Mouse (Mus musculus): ENCODE measurements around the gene Ghr. TPM values are rescaled to one million over a fixed set of nuclear protein-coding genes. Genes with fewer than 3 reads are reported as not detected.

Ghr gene
- total RNA-seq, 1 experiment from 2014 or later, result 1.0 TPM

- ATAC-seq (replicated peaks; ENCODE audit: low read depth, poor library complexity, severe bottlenecking), result no peak
Measured at GRCm38 (mm10) chr15:3544289-3544688, 39.0 kb downstream of the Ghr start.

GRCm38 (mm10) chr15:3536309-3536900 lies 46.9 kb downstream of the Ghr start:
- no peak for ATAC-seq (replicated peaks; ENCODE audit: low read depth, poor library complexity, severe bottlenecking)

- no peak for ATAC-seq (replicated peaks; ENCODE audit: low read depth, poor library complexity, severe bottlenecking)
Measured at GRCm38 (mm10) chr15:3514027-3514426, 69.3 kb downstream of the Ghr start.

GRCm38 (mm10) chr15:3512380-3512779 lies 70.9 kb downstream of the Ghr start:
- ATAC-seq (replicated peaks; ENCODE audit: low read depth, poor library complexity, severe bottlenecking), result no peak

- no peak for ATAC-seq (replicated peaks; ENCODE audit: low read depth, poor library complexity, severe bottlenecking)
Measured at GRCm38 (mm10) chr15:3511639-3512171, 71.6 kb downstream of the Ghr start.

- ATAC-seq (replicated peaks; ENCODE audit: low read depth, poor library complexity, severe bottlenecking), result no peak
Measured at GRCm38 (mm10) chr15:3509089-3509488, 74.2 kb downstream of the Ghr start.

GRCm38 (mm10) chr15:3507329-3507728 lies 76.0 kb downstream of the Ghr start:
- ATAC-seq (replicated peaks; ENCODE audit: low read depth, poor library complexity, severe bottlenecking), result no peak

- ATAC-seq (replicated peaks; ENCODE audit: low read depth, poor library complexity, severe bottlenecking), result no peak
Measured at GRCm38 (mm10) chr15:3504700-3505099, 78.6 kb downstream of the Ghr start.

- ATAC-seq (replicated peaks; ENCODE audit: low read depth, poor library complexity, severe bottlenecking), result no peak
Measured at GRCm38 (mm10) chr15:3501683-3502082, 81.6 kb downstream of the Ghr start.

- no peak for ATAC-seq (replicated peaks; ENCODE audit: low read depth, poor library complexity, severe bottlenecking)
Measured at GRCm38 (mm10) chr15:3499020-3499419, 84.3 kb downstream of the Ghr start.

GRCm38 (mm10) chr15:3497946-3498580 lies 85.2 kb downstream of the Ghr start:
- ATAC-seq (replicated peaks; ENCODE audit: low read depth, poor library complexity, severe bottlenecking), result no peak

GRCm38 (mm10) chr15:3490868-3491267 lies 92.4 kb downstream of the Ghr start:
- ATAC-seq (replicated peaks; ENCODE audit: low read depth, poor library complexity, severe bottlenecking), result no peak

GRCm38 (mm10) chr15:3490011-3490410 lies 93.3 kb downstream of the Ghr start:
- ATAC-seq (replicated peaks; ENCODE audit: low read depth, poor library complexity, severe bottlenecking), result no peak

- ATAC-seq (replicated peaks; ENCODE audit: low read depth, poor library complexity, severe bottlenecking), result no peak
Measured at GRCm38 (mm10) chr15:3489180-3489579, 94.1 kb downstream of the Ghr start.

GRCm38 (mm10) chr15:3488601-3489000 lies 94.7 kb downstream of the Ghr start:
- no peak for ATAC-seq (replicated peaks; ENCODE audit: low read depth, poor library complexity, severe bottlenecking)

GRCm38 (mm10) chr15:3486691-3487090 lies 96.6 kb downstream of the Ghr start:
- no peak for ATAC-seq (replicated peaks; ENCODE audit: low read depth, poor library complexity, severe bottlenecking)

- no peak for ATAC-seq (replicated peaks; ENCODE audit: low read depth, poor library complexity, severe bottlenecking)
Measured at GRCm38 (mm10) chr15:3485367-3485766, 97.9 kb downstream of the Ghr start.

- no peak for ATAC-seq (replicated peaks; ENCODE audit: low read depth, poor library complexity, severe bottlenecking)
Measured at GRCm38 (mm10) chr15:3483451-3483850, 99.8 kb downstream of the Ghr start.

- ATAC-seq (replicated peaks; ENCODE audit: low read depth, poor library complexity, severe bottlenecking), result no peak
Measured at GRCm38 (mm10) chr15:3469230-3469629, 114.1 kb downstream of the Ghr start.

GRCm38 (mm10) chr15:3466608-3467007 lies 116.7 kb downstream of the Ghr start:
- ATAC-seq (replicated peaks; ENCODE audit: low read depth, poor library complexity, severe bottlenecking), result no peak

- ATAC-seq (replicated peaks; ENCODE audit: low read depth, poor library complexity, severe bottlenecking), result no peak
Measured at GRCm38 (mm10) chr15:3464754-3465153, 118.5 kb downstream of the Ghr start.

- no peak for ATAC-seq (replicated peaks; ENCODE audit: low read depth, poor library complexity, severe bottlenecking)
Measured at GRCm38 (mm10) chr15:3456543-3456942, 126.7 kb downstream of the Ghr start.
